Mouse (Mus musculus) embryonic facial prominence, embryonic 11.5 days (tissue): ENCODE measurements around the gene C87436. TPM values are rescaled to one million over a fixed set of nuclear protein-coding genes. Genes with fewer than 3 reads are reported as not detected.

Experiments
- ATAC-seq: fragments of 200-750 bp; cut with Nextera tagmentation; replicated peaks from 2 replicates; pipeline ENCODE4 v1.8.0; 2017; ENCODE audit warnings: low read depth; ENCODE audit not compliant: insufficient number of reproducible peaks, low FRiP score, low TSS enrichment
- DNase-seq: peaks from one replicate; pipeline ENCODE4 v3.0.0-alpha.2; 2015; ENCODE audit warnings: low spot score
- H3K27ac ChIP-seq: fragments of 300-500 bp; sonication (generic); replicated peaks from 2 replicates; pipeline ENCODE4 v1.5.1; 2014; ENCODE audit warnings: mild to moderate bottlenecking, low read depth, low read length, control low read depth
- H3K27me3 ChIP-seq: fragments of 300-500 bp; sonication (generic); 2 replicates; pipeline ENCODE4 v1.6.1; 2014; ENCODE audit warnings: mild to moderate bottlenecking, low read length, moderate library complexity, mixed read lengths; ENCODE audit not compliant: control insufficient read depth, insufficient read depth
- H3K36me3 ChIP-seq: fragments of 300-500 bp; sonication (generic); replicated peaks from 2 replicates; pipeline ENCODE4 v1.6.1; 2014; ENCODE audit warnings: low read depth, mild to moderate bottlenecking, low read length, moderate library complexity, mixed read lengths; ENCODE audit not compliant: control insufficient read depth, insufficient read depth
- H3K4me1 ChIP-seq: fragments of 300-500 bp; sonication (generic); 2 replicates; pipeline ENCODE4 v1.6.1; 2014; ENCODE audit warnings: low read length, mixed read lengths; ENCODE audit not compliant: control insufficient read depth, insufficient read depth
- H3K4me2 ChIP-seq: fragments of 300-500 bp; sonication (generic); 2 replicates; pipeline ENCODE4 v1.6.1; 2014; ENCODE audit warnings: low read depth, mild to moderate bottlenecking, control low read depth, low read length, moderate library complexity
- H3K4me3 ChIP-seq: fragments of 300-500 bp; sonication (generic); 2 replicates; pipeline ENCODE4 v1.5.1; 2014; ENCODE audit warnings: low read depth, low read length, control low read depth
- H3K9ac ChIP-seq: fragments of 300-500 bp; sonication (generic); replicated peaks from 2 replicates; pipeline ENCODE4 v1.6.1; 2014; ENCODE audit warnings: mild to moderate bottlenecking, control low read depth, low read length
- H3K9me3 ChIP-seq: fragments of 300-500 bp; sonication (generic); replicated peaks from 2 replicates; pipeline ENCODE4 v1.6.1; 2016; ENCODE audit warnings: mild to moderate bottlenecking, low read length, inconsistent platforms, mixed read lengths; ENCODE audit not compliant: control insufficient read depth
- WGBS: fragments of 180-500 bp; shearing (Covaris S2); extraction: QIAGEN DNeasy Blood & Tissue Kit; methylation state at CpG from one replicate; pipeline ENCODE4 v1.1.7; 2014; 5-methylcytosine and 5-hydroxymethylcytosine counted together
- polyA plus RNA-seq: library from polyadenylated mRNA; unstranded; fragments of >200 nt; fragmentation: Nextera tagmentation; extraction: Ambion mirVana; gene quantifications from 2 replicates; pipeline ENCODE4 v1.2.1, GENCODE M21; 2014

Gene C87436
- polyA plus RNA-seq, 1 experiment from 2014 or later, result 25.1 TPM

- Histone ChIP-seq H3K9me3 (no peaks in the 10 kb centered on the region), H3K27ac (no peak overlapping the region), H3K9ac (no peak overlapping the region), H3K4me1 (no peaks in the 10 kb centered on the region), H3K4me3 (no peak overlapping the region), H3K4me2 (no peak overlapping the region), H3K27me3 (no peaks in the 10 kb centered on the region), H3K36me3 (peaks cover 6% of the 10 kb centered on the region)
- DNase-seq, result no peak
- WGBS, result 84% methylated on average over 1 of the region's 1 CpGs
- ATAC-seq, result no peak
Measured at GRCm38 (mm10) chr6:86433696-86434095, 4.5 kb upstream of the C87436 start.

DNA sequence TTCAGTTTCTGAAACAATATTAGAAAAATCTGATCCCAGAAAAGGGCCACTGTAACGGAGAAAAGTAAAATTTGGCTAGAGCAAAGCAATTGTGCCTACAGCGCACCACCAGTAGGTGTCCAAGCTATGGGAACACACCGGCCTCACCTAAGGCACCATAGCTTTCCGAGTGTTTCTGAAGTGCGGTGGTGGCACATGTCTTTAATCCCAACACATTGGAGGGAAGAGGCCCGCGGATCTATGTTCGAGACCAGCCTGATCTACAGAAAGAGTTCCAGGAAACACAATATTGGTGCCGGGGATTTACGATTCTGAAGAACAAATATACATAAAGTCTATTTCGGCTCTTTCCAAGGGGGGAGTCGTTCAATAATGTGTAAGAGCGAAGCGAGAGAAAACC lies 463 bp upstream of the C87436 start:
- H3K4me2 ChIP-seq, result peak overlapping the region; percentile 50
- WGBS, result 2% methylated on average over 14 of the region's 14 CpGs
- peak overlapping the region; percentile 82 for H3K9ac ChIP-seq
- peak overlapping the region; percentile 74 for H3K4me3 ChIP-seq
- H3K27ac ChIP-seq, result peak overlapping the region; percentile 53
- no peaks in the 10 kb centered on the region for H3K27me3 ChIP-seq
- ATAC-seq, result peak; percentile 53
- H3K36me3 ChIP-seq, result no peaks in the 10 kb centered on the region
- no peaks in the 10 kb centered on the region for H3K4me1 ChIP-seq
- H3K9me3 ChIP-seq, result no peaks in the 10 kb centered on the region
- DNase-seq, result peak; percentile 73

- Histone ChIP-seq H3K9me3 (no peaks in the 10 kb centered on the region), H3K36me3 (peaks cover 3% of the 10 kb centered on the region), H3K4me2 (peak overlapping the region; percentile 80), H3K27ac (peak overlapping the region; percentile 53; the same call in 1 of the 2 replicates), H3K4me3 (peak overlapping the region; percentile 74), H3K27me3 (no peaks in the 10 kb centered on the region), H3K4me1 (no peaks in the 10 kb centered on the region), H3K9ac (peak overlapping the region; percentile 82)
- no peak for ATAC-seq
- no peak for DNase-seq
- 4% methylated on average over 13 of the region's 13 CpGs for WGBS
Measured at GRCm38 (mm10) chr6:86439119-86439496, 934 bp downstream of the C87436 start.

- H3K27ac ChIP-seq, result no peak overlapping the region
- no peaks in the 10 kb centered on the region for H3K9me3 ChIP-seq
- H3K27me3 ChIP-seq, result no peaks in the 10 kb centered on the region
- peaks cover 3% of the 10 kb centered on the region for H3K36me3 ChIP-seq
- peak overlapping the region; percentile 82; the same call in 1 of the 2 replicates for H3K9ac ChIP-seq
- no peaks in the 10 kb centered on the region for H3K4me1 ChIP-seq
- H3K4me2 ChIP-seq, result peak overlapping the region; percentile 80
- ATAC-seq (no peak), DNase-seq (no peak)
- H3K4me3 ChIP-seq, result peak overlapping the region; percentile 74
- WGBS, result 97% methylated on average over 1 of the region's 1 CpGs
Measured at GRCm38 (mm10) chr6:86439531-86439930, 1.4 kb downstream of the C87436 start.

DNA sequence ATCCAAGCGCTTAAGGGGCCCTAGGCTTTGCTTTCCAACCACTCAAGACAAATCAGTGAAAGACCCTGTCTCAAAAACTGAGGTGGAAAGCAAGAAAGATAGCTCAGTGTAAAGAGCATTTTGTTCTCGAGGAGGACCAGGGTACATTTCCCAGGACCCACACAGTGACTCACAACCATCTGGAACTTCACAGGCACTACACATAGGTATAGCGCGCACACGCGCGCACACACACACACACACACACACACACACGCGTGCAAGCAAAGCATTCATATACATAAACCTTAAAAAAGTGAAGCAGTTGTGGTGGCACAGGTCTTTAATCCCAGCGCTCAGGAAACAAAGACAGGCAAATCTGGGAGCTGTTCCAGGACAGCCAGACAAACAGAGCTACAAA lies 3.4 kb downstream of the C87436 start:
- no peaks in the 10 kb centered on the region for H3K27me3 ChIP-seq
- no peaks in the 10 kb centered on the region for H3K9me3 ChIP-seq
- no peak overlapping the region for H3K27ac ChIP-seq
- DNase-seq (no peak), ATAC-seq (no peak)
- peaks cover 7% of the 10 kb centered on the region for H3K36me3 ChIP-seq
- H3K9ac ChIP-seq, result no peak overlapping the region
- no peak overlapping the region for H3K4me2 ChIP-seq
- 94% methylated on average over 10 of the region's 10 CpGs for WGBS
- H3K4me1 ChIP-seq, result no peaks in the 10 kb centered on the region
- H3K4me3 ChIP-seq, result no peak overlapping the region

DNA sequence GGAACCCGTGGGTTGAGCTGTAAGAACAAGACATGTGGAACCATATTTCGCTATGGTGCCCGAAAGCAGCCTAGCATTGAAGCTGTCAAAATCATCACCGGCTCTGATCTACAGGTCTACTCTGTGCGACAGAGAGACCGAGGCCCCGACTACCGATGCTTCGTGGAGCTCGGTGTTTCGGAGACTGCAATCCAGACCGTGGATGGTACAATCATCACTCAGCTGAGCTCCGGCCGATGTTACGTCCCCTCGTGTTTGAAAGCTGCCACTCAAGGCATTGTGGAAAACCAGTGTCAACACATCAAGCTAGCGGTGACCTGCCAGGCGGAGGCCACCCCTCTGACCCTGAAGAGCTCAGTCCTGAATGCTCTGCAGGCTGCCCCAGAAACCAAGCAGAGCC lies 7.4 kb downstream of the C87436 start:
- H3K4me3 ChIP-seq, result no peak overlapping the region
- no peaks in the 10 kb centered on the region for H3K9me3 ChIP-seq
- H3K27ac ChIP-seq, result no peak overlapping the region
- no peaks in the 10 kb centered on the region for H3K27me3 ChIP-seq
- no peak for DNase-seq
- H3K4me1 ChIP-seq, result no peaks in the 10 kb centered on the region
- no peak overlapping the region for H3K4me2 ChIP-seq
- no peak overlapping the region for H3K9ac ChIP-seq
- peaks cover 7% of the 10 kb centered on the region for H3K36me3 ChIP-seq
- WGBS, result 93% methylated on average over 18 of the region's 18 CpGs
- ATAC-seq, result no peak

DNA sequence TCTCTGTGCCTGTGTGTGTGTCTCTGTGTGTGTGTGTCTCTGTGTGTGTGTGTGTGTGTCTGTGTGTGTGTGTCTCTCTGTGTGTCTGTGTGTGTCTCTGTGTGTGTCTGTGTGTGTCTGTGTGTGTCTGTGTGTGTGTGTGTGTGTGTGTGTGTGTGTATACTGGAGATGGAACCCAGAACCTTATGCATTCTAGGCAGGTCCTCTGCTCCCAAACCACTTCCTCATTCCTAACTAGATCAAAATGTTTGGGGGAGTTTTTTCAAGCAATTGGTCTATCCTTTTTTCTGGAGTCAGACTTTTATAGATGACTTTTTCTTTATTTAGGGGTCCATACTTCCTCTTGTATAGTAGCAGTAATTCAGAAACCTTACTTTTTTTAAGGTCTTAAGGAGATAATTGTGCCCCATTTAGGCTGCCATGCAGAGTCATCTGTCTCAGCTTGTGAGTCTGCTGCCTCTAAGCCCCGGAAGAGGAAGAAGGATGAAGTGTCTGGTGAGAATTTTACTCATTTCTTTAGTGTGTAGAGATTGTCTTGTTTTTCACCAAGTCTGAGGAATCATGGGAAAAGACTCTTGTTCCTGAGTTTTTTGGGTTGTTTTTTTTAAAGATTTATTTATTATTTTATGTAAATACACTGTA lies 8.9 kb downstream of the C87436 start:
- Histone ChIP-seq H3K27ac (no peak overlapping the region), H3K4me2 (no peak overlapping the region), H3K4me3 (no peak overlapping the region), H3K27me3 (no peaks in the 10 kb centered on the region), H3K9me3 (no peaks in the 10 kb centered on the region), H3K9ac (no peak overlapping the region), H3K4me1 (no peaks in the 10 kb centered on the region), H3K36me3 (peaks cover 7% of the 10 kb centered on the region)
- ATAC-seq, result no peak
- no peak for DNase-seq
- WGBS, result 94% methylated on average over 1 of the region's 1 CpGs

GRCm38 (mm10) chr6:86456727-86457126 lies 18.6 kb downstream of the C87436 start:
- WGBS, result 90% methylated on average over 3 of the region's 3 CpGs
- Histone ChIP-seq H3K9me3 (no peaks in the 10 kb centered on the region), H3K27ac (no peak overlapping the region), H3K4me2 (no peak overlapping the region), H3K27me3 (no peaks in the 10 kb centered on the region), H3K36me3 (no peaks in the 10 kb centered on the region), H3K4me1 (no peaks in the 10 kb centered on the region), H3K4me3 (no peak overlapping the region), H3K9ac (no peak overlapping the region)
- ATAC-seq, result no peak
- no peak for DNase-seq
